Mouse (Mus musculus) liver, embryonic 15.5 days (tissue): Measurements from ENCODE around the gene Nkd2. TPM values are rescaled to one million over a fixed set of nuclear protein-coding genes. Genes with fewer than 3 reads are reported as not detected.
A peak's percentile ranks its signal among the peaks of the same experiment; 100 is the strongest.

Source experiments
- ATAC-seq: fragments of 200-750 bp; cut with Nextera tagmentation; 2 replicates; pipeline ENCODE4 v1.8.0; 2017; ENCODE audit warnings: moderate number of reproducible peaks, mild to moderate bottlenecking, moderate library complexity; ENCODE audit not compliant: insufficient read depth
- H3K27ac ChIP-seq: fragments of 300-500 bp; sonication (generic); replicated peaks from 2 replicates; pipeline ENCODE4 v1.5.1; 2015; ENCODE audit warnings: mild to moderate bottlenecking, inconsistent platforms
- H3K27me3 ChIP-seq: fragments of 300-500 bp; sonication (generic); 2 replicates; pipeline ENCODE4 v1.6.1; 2015; ENCODE audit warnings: mild to moderate bottlenecking, inconsistent platforms
- H3K36me3 ChIP-seq: fragments of 300-500 bp; sonication (generic); replicated peaks from 2 replicates; pipeline ENCODE4 v1.6.1; 2015; ENCODE audit warnings: moderate library complexity, mild to moderate bottlenecking, inconsistent platforms
- H3K4me1 ChIP-seq: fragments of 300-500 bp; sonication (generic); replicated peaks from 2 replicates; pipeline ENCODE4 v1.6.1; 2015; ENCODE audit warnings: inconsistent platforms
- H3K4me2 ChIP-seq: fragments of 300-500 bp; sonication (generic); 2 replicates; pipeline ENCODE4 v1.6.1; 2015; ENCODE audit warnings: moderate library complexity, mild to moderate bottlenecking, inconsistent platforms
- H3K4me3 ChIP-seq: fragments of 300-500 bp; sonication (generic); replicated peaks from 2 replicates; pipeline ENCODE4 v1.5.1; 2015; ENCODE audit warnings: mild to moderate bottlenecking, inconsistent platforms
- H3K9ac ChIP-seq: fragments of 300-500 bp; sonication (generic); 2 replicates; pipeline ENCODE4 v1.6.1; 2015; ENCODE audit warnings: moderate library complexity, mild to moderate bottlenecking, inconsistent platforms
- H3K9me3 ChIP-seq: fragments of 300-500 bp; sonication (generic); replicated peaks from 2 replicates; pipeline ENCODE4 v1.6.1; 2016; ENCODE audit warnings: inconsistent platforms
- WGBS: fragments of 180-500 bp; shearing (Covaris S2); methylation state at CpG from one replicate; pipeline ENCODE4 v1.1.7; 2015; ENCODE audit warnings: mixed read lengths; ENCODE audit not compliant: insufficient replicate concordance; 5-methylcytosine and 5-hydroxymethylcytosine counted together
- polyA plus RNA-seq: library from polyadenylated mRNA; unstranded; fragments of >200 nt; fragmentation: Nextera tagmentation; extraction: Ambion mirVana; gene quantifications from 2 replicates; pipeline ENCODE4 v1.2.1, GENCODE M21; 2015

Gene Nkd2
- polyA plus RNA-seq, 1 experiment from 2014 or later = 0.12 TPM

DNA sequence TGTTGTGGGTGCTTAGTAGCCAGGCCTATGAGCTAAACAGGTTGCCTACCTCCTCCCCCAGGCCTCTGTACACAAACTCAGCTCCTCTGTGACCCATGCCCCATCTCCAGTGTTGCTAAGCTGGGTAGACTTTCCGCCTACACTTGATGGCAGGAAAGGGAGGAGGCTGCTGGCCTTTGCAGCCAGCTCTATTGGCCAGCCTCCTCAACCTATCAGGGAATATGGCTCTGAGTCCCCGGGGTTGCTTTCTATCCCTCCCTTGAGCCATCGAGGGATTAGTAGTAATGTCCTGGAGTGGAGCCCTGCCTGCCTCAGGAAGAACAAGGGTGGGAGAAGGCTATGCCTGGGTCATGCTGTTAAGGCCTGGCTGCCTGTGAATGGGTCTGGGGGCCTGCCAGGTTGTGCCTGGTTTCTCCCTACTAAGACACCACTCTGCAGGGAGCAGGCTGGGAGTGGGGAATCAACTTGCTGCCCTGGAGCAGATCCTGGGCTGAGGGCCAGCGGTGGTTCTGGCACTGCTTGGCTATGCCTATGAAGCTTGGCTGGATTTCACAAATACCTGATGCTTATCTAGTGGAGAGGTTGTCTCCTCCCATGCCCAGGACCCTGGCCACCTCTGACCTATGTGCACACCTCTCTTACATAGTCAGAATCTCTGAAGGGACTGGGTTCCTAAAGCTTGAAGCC, 73.8 kb downstream of the Nkd2 start:
- no peaks in the 10 kb centered on the region for H3K9me3 ChIP-seq
- H3K36me3 ChIP-seq = no peaks in the 10 kb centered on the region; the same call in 1 of the 2 replicates
- H3K4me1 ChIP-seq = peaks cover 46% of the 10 kb centered on the region
- H3K9ac ChIP-seq = no peak overlapping the region
- H3K27me3 ChIP-seq = no peaks in the 10 kb centered on the region
- H3K27ac ChIP-seq = peak overlapping the region; percentile 39
- no peak overlapping the region for H3K4me2 ChIP-seq
- ATAC-seq = peak; percentile 50
- 52% methylated on average over 4 of the region's 4 CpGs for WGBS
- H3K4me3 ChIP-seq = no peak overlapping the region

DNA sequence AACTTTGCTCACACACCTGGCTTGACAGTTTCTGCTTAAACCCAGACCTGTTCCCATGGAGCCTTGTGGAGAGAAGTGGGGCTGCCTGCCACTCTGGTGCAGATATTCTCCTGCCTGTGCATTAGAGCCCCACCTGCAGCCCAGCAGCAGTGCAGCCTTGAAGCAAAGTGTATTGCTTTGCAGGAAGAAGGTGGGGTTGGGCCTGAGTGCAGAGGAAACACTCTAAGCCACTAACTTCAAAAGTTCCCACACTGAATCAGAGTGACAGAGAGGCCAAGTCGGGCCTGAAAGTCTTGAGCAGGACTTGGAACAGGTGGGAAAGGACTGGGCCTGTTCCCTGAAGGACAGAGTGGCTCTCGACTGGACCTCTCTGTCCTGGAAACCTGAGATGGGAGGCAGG, 74.8 kb downstream of the Nkd2 start:
- H3K9me3 ChIP-seq = no peaks in the 10 kb centered on the region
- ATAC-seq = no peak
- no peak overlapping the region for H3K4me3 ChIP-seq
- no peaks in the 10 kb centered on the region for H3K27me3 ChIP-seq
- H3K36me3 ChIP-seq = no peaks in the 10 kb centered on the region; the same call in 1 of the 2 replicates
- no peak overlapping the region for H3K9ac ChIP-seq
- peaks cover 54% of the 10 kb centered on the region for H3K4me1 ChIP-seq
- no peak overlapping the region for H3K4me2 ChIP-seq
- WGBS = 23% methylated on average over 2 of the region's 2 CpGs
- peak overlapping the region; percentile 39; the same call in 1 of the 2 replicates for H3K27ac ChIP-seq

- ATAC-seq = no peak
- Histone ChIP-seq H3K9me3 (no peaks in the 10 kb centered on the region), H3K27me3 (no peaks in the 10 kb centered on the region), H3K9ac (no peak overlapping the region), H3K27ac (0 out of 2 replicates have a peak overlapping the region, but pooled peaks have one; percentile 65), H3K4me3 (no peak overlapping the region), H3K4me1 (peaks cover 61% of the 10 kb centered on the region), H3K36me3 (no peaks in the 10 kb centered on the region; the same call in 1 of the 2 replicates), H3K4me2 (no peak overlapping the region)
- WGBS = 46% methylated on average over 3 of the region's 3 CpGs
These were observed 76.3 kb downstream of the Nkd2 start for GRCm38 (mm10) chr13:73771131-73771530.

- ATAC-seq = peak; percentile 69
- no peak overlapping the region for H3K4me3 ChIP-seq
- no peak overlapping the region for H3K9ac ChIP-seq
- no peaks in the 10 kb centered on the region for H3K27me3 ChIP-seq
- peaks cover 68% of the 10 kb centered on the region for H3K4me1 ChIP-seq
- H3K27ac ChIP-seq = peak overlapping the region; percentile 65
- no peaks in the 10 kb centered on the region for H3K9me3 ChIP-seq
- H3K4me2 ChIP-seq = peak overlapping the region; percentile 36
- no peaks in the 10 kb centered on the region; the same call in 1 of the 2 replicates for H3K36me3 ChIP-seq
- 45% methylated on average over 4 of the region's 4 CpGs for WGBS
These were observed 77.3 kb downstream of the Nkd2 start for GRCm38 (mm10) chr13:73769916-73770682.

Other genes starting within 250 kb of the Nkd2 start
- 72.2 and 83.8 TPM in 2 replicates for gene Clptm1l, start 243.6 kb downstream of the Nkd2 start, polyA plus RNA-seq
- gene Tert, start 220.7 kb downstream of the Nkd2 start, polyA plus RNA-seq = 1.2 and 1.5 TPM in 2 replicates
- not detected in 2 replicates for gene Slc6a18, start 169.6 kb downstream of the Nkd2 start, polyA plus RNA-seq
- 0.83 and 1.0 TPM in 2 replicates for gene Slc6a19, start 142.8 kb downstream of the Nkd2 start, polyA plus RNA-seq
- 9.2 and 11.2 TPM in 2 replicates for gene Slc12a7, start 114.5 kb downstream of the Nkd2 start, polyA plus RNA-seq
- gene Trip13, start 90.2 kb upstream of the Nkd2 start, polyA plus RNA-seq = 16.0 and 17.6 TPM in 2 replicates
- gene Brd9, start 90.2 kb upstream of the Nkd2 start, polyA plus RNA-seq = 12.3 and 12.4 TPM in 2 replicates
- gene Zdhhc11, start 116.2 kb upstream of the Nkd2 start, polyA plus RNA-seq = not detected in 2 replicates
- gene Tppp, start 161.8 kb upstream of the Nkd2 start, polyA plus RNA-seq = 0.32 and 0.40 TPM in 2 replicates
- 6.8 and 7.2 TPM in 2 replicates for gene Cep72, start 214.7 kb upstream of the Nkd2 start, polyA plus RNA-seq